Mouse (Mus musculus): ENCODE measurements around the gene Drc3. TPM values are rescaled to one million over a fixed set of nuclear protein-coding genes. Genes with fewer than 3 reads are reported as not detected.

Drc3 gene
- polyA plus RNA-seq, 1 experiment, result 0.33 TPM

DNA sequence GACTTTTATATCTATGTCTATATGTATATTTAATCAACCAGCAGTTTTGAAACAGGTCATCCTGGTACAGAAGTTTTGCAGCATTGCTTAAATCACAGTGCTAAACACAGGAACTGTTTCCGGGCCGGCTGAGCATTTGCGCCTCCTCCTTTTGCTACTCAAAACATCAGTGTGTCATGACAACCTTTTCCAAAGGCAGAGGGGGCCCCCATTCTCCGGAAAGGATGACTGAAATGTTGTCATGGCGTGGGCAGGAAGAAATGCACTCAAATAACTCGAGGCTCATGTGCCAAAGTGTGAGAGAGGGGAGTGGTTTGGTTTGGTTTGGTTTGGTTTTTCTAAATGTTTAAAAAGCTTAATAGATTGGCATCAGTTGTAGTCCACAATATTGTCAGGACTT is 89.8 kb downstream of the Drc3 start:
- H3K27me3 ChIP-seq (ENCODE audit: control insufficient read depth, insufficient read depth, low read length), result no peaks in the 10 kb centered on the region
- no peaks in the 10 kb centered on the region for H3K4me1 ChIP-seq (ENCODE audit: control insufficient read depth, insufficient read depth, insufficient read length, low read length)
- peaks cover 43% of the 10 kb centered on the region for H3K36me3 ChIP-seq (ENCODE audit: control insufficient read depth, insufficient read depth, low read length)
- no peak overlapping the region for H3K27ac ChIP-seq (ENCODE audit: insufficient read depth, low read depth, low read length)
- WGBS, result 85% methylated on average over 6 of the region's 6 CpGs
- TF ChIP-seq POLR2A (IDR thresholded peaks at IDR 0.05; ENCODE audit: low read depth, low read length) (no peak), CTCF (IDR thresholded peaks at IDR 0.05; ENCODE audit: extremely low read depth, insufficient read length, insufficient replicate concordance, low read depth, low read length) (no peak)
- no peak overlapping the region for H3K4me3 ChIP-seq (ENCODE audit: low read depth, low read length)

Other genes starting within 250 kb of the Drc3 start
- 17.6 and 24.3 TPM in 2 replicates for gene Rai1, start 248.3 kb upstream of the Drc3 start, polyA plus RNA-seq (2012; rRNA removed)
- 92.9 and 154 TPM in 2 replicates for gene Srebf1, start 130.7 kb upstream of the Drc3 start, polyA plus RNA-seq (2012; rRNA removed)
- gene Tom1l2, start 424 bp upstream of the Drc3 start, polyA plus RNA-seq (2012; rRNA removed), result 73.6 and 152 TPM in 2 replicates
- 7.6 and 13.8 TPM in 2 replicates for gene Gid4, start 63.8 kb downstream of the Drc3 start, polyA plus RNA-seq (2012; rRNA removed)
- gene Atpaf2, start 65.1 kb downstream of the Drc3 start, polyA plus RNA-seq (2012; rRNA removed), result 11.4 and 29.7 TPM in 2 replicates
- gene Drg2, start 101.3 kb downstream of the Drc3 start, polyA plus RNA-seq (2012; rRNA removed), result 18.0 and 31.5 TPM in 2 replicates
- gene Myo15, start 116.0 kb downstream of the Drc3 start, polyA plus RNA-seq (2012; rRNA removed), result 0.04 and 0.05 TPM in 2 replicates
- 12.2 and 20.4 TPM in 2 replicates for gene Alkbh5, start 183.1 kb downstream of the Drc3 start, polyA plus RNA-seq (2012; rRNA removed)

Data from small intestine, adult 2 months (tissue).